Mouse (Mus musculus) Patski (cell line): Measurements from ENCODE around the gene Ccr10. TPM values are rescaled to one million over a fixed set of nuclear protein-coding genes. Genes with fewer than 3 reads are reported as not detected.

Experiments used
- ATAC-seq: fragments of 100-300 bp; one replicate; pipeline ENCODE4 v1.8.0; 2021
- CTCF ChIA-PET: fragments of 350-600 bp; sonication (Branson Sonifier 250); formaldehyde crosslinking; loops from one replicate; lab custom pipeline; 2022; ENCODE audit warnings: inconsistent platforms; lab: Charles Lee
- POLR2A ChIA-PET: fragments of 350-600 bp; sonication (Branson Sonifier 250); formaldehyde crosslinking; loops from one replicate; lab custom pipeline; 2022; ENCODE audit warnings: antibody characterized with exemption, inconsistent platforms; lab: Charles Lee
- DNase-seq: peaks from one replicate; pipeline ENCODE4 v3.0.0-alpha.2; 2011; ENCODE audit warnings: low read depth, low spot score
- H3K27me3 ChIP-seq: fragments of 371-371 bp; one replicate; pipeline ENCODE4 v1.5.1; 2021
- CTCF ChIP-seq: fragments of 100-300 bp; IDR thresholded peaks from one replicate; pipeline ENCODE4 v1.5.1; 2021
- in situ Hi-C: fragments of 300-500 bp; cut with MboI; formaldehyde crosslinking; loops from 3 replicates; pipeline ENCODE4 v1.11.1; 2018; ENCODE audit warnings: low pct_unique_long_range_greater_than_20kb, mixed read lengths
- polyA plus RNA-seq: library from polyadenylated mRNA; unstranded; gene quantifications from one replicate; pipeline ENCODE4 v1.2.3, GENCODE M21; 2021

The Ccr10 gene
- polyA plus RNA-seq, result 0.95 TPM

DNA sequence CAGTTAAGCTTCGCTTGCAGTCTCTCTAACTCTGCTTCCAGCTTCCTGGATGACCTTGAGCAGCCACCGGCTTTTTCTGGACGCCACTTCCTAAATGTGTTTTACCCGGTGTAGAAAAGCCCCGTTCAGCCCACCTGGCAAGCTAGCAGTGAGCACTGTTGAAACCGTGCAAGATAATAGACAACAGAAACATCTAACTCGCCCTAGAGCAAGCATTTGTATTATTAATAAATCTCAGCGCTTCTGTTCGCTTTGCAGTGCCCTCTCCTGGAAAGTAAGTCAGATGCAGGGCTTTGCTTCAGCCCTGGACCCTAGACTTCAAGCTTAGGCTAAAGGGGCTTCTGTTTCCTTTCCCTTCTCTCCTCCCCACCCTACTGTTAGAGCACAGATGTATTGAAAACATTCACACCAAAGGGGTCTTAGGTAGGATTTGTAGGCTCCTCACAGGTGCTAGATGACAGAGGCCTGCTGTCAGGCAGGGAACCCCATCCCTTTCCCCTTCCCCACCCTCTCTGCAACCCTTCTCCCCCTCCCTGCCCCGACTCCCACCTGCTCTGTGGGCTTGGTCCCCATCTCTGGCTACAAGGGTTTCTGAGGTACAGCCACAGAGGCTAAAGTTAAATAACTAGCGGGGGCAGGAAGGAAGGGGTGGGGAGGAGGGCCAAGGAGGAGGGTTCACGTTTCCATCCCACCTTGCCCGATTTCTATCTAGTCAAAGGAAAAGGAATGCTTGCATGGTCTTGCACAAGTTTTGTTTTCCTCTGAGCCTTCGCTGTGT, at the start of gene Ccr10:
Gene Ccr10 (minus strand): TSS at position 593 of the 778 bp plus-strand sequence.
- ChIA-PET POLR2A (no interaction called here), CTCF (interaction anchor here (1.0 to 3.2 kb wide), 5 partner anchors 35 to 81 kb away, joined by 3 to 12 read pairs (median 3); partner anchors contain the start of genes Psmc3ip, Retreg3 and Tubg1)
- in situ Hi-C loops, result loop anchor here (5.0 to 10.0 kb wide), 2 partner anchors 93 to 200 kb away; partner anchors contain the start of genes Cavin1 and Coasy
- H3K27me3 ChIP-seq, result no peaks in the 10 kb centered on the region
- DNase-seq, result no peak
- ATAC-seq, result no peak
- no peak for TF ChIP-seq CTCF

DNA sequence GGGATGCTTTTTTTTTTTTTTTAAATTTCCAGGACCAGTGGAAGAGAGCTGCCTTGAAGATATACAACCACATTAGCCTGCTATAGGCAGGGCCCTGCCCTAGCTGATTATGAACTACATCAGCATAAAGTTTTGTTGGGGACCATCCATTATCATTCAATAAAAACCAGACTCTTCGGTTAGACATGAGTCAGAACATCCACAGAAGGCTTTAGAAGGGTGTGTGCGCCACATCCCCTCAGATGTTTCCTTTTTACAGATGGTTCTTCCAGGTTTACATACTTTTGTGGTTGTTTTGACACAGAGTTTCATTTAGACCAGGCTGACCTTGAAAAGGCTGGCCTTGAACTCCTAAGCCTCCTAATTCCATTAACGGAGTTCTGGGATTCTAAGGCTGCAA, 49.1 kb upstream of the Ccr10 start:
- CTCF ChIA-PET, result no interaction called here
- in situ Hi-C loops, result no loop called here
- POLR2A ChIA-PET, result no interaction called here
- no peak for DNase-seq
- no peak for TF ChIP-seq CTCF
- no peak for ATAC-seq
- H3K27me3 ChIP-seq, result no peaks in the 10 kb centered on the region

DNA sequence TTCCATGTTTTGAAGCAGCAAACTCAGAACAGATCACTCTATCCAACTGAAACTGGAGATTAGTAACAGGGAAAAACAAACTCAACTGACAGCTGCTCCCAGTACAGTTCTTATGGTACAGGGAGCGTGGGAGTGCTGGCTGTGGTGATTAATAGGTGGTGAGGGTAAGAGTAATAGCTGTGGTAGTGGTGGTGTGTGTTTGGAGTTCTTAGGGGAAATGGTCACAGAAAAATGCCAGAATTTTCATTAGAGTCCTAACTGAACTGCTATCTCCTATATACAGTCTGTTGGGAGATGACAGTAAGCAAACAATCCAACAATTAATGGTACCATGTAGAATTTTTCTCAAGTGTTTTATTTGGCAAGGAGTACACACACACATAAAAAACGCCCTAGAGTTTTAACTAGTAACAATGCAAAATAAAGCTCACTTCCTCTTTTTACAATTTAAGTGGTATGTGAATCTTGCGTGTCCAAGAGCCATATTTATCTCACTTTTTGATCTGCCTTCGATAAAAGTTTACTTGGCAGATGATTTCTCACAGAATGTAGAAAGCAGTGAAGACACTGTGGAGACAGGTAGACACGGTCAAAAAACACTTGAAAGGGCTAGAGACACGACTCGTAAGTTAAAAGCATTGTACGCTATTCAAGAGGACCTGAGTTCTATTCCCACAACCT, 46.2 kb upstream of the Ccr10 start:
- ChIA-PET CTCF (interaction anchor here (1.4 to 2.1 kb wide), 2 partner anchors 10 to 21 kb away, joined by 4 to 7 read pairs; no protein-coding TSS in a partner anchor), POLR2A (no interaction called here)
- DNase-seq (no peak), ATAC-seq (no peak)
- H3K27me3 ChIP-seq, result no peaks in the 10 kb centered on the region
- TF ChIP-seq CTCF, result no peak
- in situ Hi-C loops, result no loop called here

DNA sequence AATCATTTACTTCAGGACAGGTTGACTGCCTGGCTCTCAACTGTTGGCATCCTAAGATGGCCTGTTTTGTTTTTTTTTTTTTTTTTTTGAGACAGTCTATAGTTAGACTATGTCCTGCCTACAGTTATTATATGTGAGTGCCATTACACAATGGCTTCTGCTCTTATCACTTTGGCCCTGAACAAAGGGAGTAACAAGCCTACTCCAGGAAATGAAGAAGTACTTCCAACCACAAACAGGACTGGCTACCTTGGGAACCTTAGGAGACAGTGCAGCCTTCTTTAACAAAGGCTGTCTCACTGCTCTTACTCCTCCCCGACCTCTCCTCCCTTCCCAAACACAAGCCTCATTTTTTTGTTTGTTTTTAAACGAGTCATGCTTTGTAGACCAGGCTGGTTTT, 45.6 kb upstream of the Ccr10 start:
- CTCF ChIA-PET, result interaction anchor here (2.1 kb wide), 1 partner anchor 20 kb away, joined by 7 read pairs; no protein-coding TSS in a partner anchor
- POLR2A ChIA-PET, result no interaction called here
- ATAC-seq (no peak), DNase-seq (no peak)
- in situ Hi-C loops, result no loop called here
- H3K27me3 ChIP-seq, result no peaks in the 10 kb centered on the region
- no peak for TF ChIP-seq CTCF

DNA sequence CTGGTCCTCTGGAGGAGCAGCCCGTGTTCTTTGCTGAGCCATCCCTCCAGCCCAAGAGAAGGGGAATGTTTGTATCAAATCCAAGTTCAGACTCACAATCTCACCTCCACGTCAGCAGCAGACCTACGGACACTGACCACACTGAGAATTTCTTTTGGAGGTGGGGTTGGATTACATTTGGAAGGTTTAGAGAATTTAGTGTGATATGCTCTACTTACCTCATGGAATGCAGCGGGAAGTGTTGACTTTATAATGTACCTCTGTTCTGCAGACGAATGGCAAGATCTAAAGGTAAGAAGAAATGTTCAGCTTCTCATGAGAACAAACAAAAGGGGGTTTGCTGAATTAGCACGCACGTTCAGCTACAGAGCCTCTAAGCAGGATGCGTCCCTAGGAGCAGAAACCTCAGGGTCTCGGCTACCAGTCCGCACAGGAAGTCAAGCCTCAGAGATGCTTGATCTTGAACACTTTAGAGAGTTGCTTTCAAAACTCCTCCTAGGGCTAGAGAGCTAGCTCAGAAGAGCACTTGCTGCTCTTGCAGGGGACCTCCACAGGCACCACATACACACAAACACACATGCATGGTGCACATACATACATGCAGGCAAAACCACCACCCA, 43.3 kb upstream of the Ccr10 start:
- ATAC-seq, result no peak
- ChIA-PET POLR2A (no interaction called here), CTCF (interaction anchor here (1.0 to 1.5 kb wide), 3 partner anchors 11 to 19 kb away, joined by 4 to 6 read pairs (median 4); no protein-coding TSS in a partner anchor)
- in situ Hi-C loops, result loop anchor here (5.0 to 10.0 kb wide), 2 partner anchors 84 to 176 kb away; partner anchors contain the start of gene Becn1
- no peak for DNase-seq
- no peaks in the 10 kb centered on the region for H3K27me3 ChIP-seq
- TF ChIP-seq CTCF, result no peak

DNA sequence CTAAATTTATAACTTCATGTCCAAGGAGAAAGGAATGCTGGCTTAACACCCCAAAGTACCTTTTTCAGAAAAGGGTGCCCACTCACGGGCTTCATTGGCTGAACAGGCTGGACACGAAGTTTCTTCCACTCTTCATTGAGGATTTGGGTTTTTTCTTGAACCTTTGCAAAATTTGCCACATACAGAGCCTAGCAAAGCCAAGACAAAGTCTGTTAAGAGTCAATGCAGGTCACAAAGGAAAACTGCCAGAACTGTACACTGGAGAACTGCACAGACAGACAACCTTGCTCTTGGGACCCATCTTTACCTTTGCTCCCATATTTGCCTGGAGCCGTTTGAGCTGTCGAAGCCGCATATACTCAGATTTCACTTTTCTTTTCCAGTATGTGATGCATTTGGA, 41.7 kb upstream of the Ccr10 start:
- ATAC-seq (no peak), DNase-seq (no peak)
- TF ChIP-seq CTCF, result no peak
- H3K27me3 ChIP-seq, result no peaks in the 10 kb centered on the region
- in situ Hi-C loops, result loop anchor here (5.0 to 10.0 kb wide), 2 partner anchors 85 to 178 kb away; partner anchors contain the start of gene Becn1
- CTCF ChIA-PET, result interaction anchor here (1.0 to 1.5 kb wide), 3 partner anchors 12 to 29 kb away, joined by 3 to 6 read pairs (median 4); partner anchors contain the start of gene Ramp2
- POLR2A ChIA-PET, result no interaction called here

DNA sequence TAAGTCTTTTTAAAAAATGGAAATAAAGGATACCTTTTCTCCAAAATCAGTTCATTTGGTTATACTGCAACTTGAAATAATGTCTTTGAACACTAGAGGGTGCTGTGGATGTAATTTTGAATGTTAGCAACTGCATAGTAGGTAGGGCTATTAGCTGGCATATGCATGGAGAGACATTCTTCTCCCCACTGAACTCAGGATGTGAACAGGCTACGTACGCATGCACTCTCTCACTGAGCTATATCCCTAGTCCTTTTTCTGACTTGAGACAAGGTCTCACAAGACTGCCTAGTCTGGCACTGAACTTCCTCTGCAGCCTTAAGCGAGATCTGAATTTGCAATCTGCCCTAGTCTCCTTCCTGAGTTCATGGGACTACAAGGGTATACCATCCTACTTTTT, 36.7 kb upstream of the Ccr10 start:
- no peaks in the 10 kb centered on the region for H3K27me3 ChIP-seq
- TF ChIP-seq CTCF, result peak; percentile 55
- ATAC-seq (no peak), DNase-seq (no peak)
- in situ Hi-C loops, result loop anchor here (5.0 to 10.0 kb wide), 2 partner anchors 40 to 183 kb away; partner anchors contain the start of gene Vps25
- ChIA-PET POLR2A (interaction anchor here (0.7 kb wide), 1 partner anchor 70 kb away, joined by 3 read pairs; no protein-coding TSS in a partner anchor), CTCF (interaction anchor here (0.6 to 1.9 kb wide), 9 partner anchors 11 to 82 kb away, joined by 3 to 8 read pairs (median 3); no protein-coding TSS in a partner anchor)

DNA sequence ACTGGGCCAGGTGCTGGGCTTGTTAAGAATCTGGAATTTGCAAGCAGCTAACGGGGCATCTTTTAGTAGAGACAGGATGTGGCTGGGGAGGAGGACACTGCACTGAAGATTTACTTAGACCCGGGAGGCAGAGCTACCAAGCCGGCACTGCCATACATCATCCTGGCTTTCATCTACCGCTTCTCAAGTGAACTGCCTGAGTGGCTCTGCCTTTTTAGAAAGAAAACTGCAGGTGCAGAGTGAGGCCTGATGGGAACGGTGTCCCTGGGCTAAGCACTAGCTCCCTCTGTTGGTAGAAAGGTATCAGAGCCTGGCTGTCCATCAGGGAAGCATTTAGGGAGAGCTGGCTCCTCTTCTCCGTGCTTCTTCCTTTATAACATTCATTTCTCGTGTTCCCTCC, 25.7 kb upstream of the Ccr10 start:
- CTCF ChIA-PET, result interaction anchor here (0.8 to 2.9 kb wide), 17 partner anchors 10 to 143 kb away, joined by 3 to 18 read pairs (median 3); partner anchors contain the start of genes Plekhh3 and Ramp2
- in situ Hi-C loops, result no loop called here
- no peak for ATAC-seq
- H3K27me3 ChIP-seq, result no peaks in the 10 kb centered on the region
- POLR2A ChIA-PET, result no interaction called here
- DNase-seq, result no peak
- TF ChIP-seq CTCF, result peak; percentile 67

DNA sequence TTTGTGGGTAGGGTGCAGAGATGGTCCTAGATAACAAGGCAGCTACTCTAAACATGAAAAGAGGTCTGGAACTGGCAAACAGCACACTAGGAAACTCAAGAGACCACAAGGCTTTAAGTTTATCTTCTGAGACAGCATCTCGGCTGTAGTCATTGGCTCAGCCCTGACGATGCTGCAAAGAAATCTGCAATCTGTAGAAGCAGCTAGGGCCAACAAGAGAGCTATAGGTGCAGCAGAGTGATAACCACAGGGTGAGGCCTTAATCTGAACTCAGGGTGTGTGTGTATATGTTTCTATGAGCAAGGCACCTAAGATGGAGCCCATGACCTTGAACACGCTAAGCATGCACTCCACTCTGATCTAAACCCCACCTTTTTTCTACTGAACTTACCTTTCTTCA, 24.3 kb upstream of the Ccr10 start:
- CTCF ChIA-PET, result interaction anchor here (1.4 to 2.9 kb wide), 4 partner anchors 8 to 22 kb away, joined by 4 to 18 read pairs (median 10); no protein-coding TSS in a partner anchor
- in situ Hi-C loops, result no loop called here
- TF ChIP-seq CTCF, result no peak

DNA sequence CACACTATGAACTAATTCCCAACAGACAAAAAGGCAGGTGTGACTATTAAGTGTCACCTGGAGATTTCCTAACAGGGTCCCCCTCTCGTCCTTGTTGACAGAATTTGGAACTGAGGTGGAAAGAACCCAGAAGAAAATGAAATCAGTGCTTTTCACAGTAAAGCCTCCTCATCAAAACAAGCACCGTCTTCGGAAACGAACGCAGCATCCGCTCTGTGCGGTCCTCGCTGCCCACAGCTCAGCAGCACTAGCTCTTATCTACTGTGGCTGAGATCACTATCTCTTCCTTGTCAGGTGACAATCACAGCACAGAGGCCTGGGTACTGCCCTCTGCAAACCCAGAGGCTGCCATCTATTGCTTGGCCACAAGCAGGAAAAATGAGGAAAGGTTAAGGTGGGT, 20.9 kb upstream of the Ccr10 start:
- in situ Hi-C loops, result no loop called here
- no peaks in the 10 kb centered on the region for H3K27me3 ChIP-seq
- ATAC-seq, result no peak
- no peak for TF ChIP-seq CTCF
- CTCF ChIA-PET, result interaction anchor here (1.2 kb wide), 1 partner anchor 106 kb away, joined by 6 read pairs; the partner anchor contains the start of gene Becn1
- POLR2A ChIA-PET, result interaction anchor here (0.6 to 1.1 kb wide), 2 partner anchors 99 to 108 kb away, joined by 3 to 5 read pairs; no protein-coding TSS in a partner anchor
- no peak for DNase-seq

More for the DNA sequence above, 24.3 kb upstream of the Ccr10 start:
- DNase-seq (no peak), ATAC-seq (no peak)
- POLR2A ChIA-PET, result interaction anchor here (0.5 kb wide), 1 partner anchor 33 kb away, joined by 3 read pairs; no protein-coding TSS in a partner anchor
- no peaks in the 10 kb centered on the region for H3K27me3 ChIP-seq
